14 mouse cellular contexts compared by ENCODE assay signal in the genomic region with DNA sequence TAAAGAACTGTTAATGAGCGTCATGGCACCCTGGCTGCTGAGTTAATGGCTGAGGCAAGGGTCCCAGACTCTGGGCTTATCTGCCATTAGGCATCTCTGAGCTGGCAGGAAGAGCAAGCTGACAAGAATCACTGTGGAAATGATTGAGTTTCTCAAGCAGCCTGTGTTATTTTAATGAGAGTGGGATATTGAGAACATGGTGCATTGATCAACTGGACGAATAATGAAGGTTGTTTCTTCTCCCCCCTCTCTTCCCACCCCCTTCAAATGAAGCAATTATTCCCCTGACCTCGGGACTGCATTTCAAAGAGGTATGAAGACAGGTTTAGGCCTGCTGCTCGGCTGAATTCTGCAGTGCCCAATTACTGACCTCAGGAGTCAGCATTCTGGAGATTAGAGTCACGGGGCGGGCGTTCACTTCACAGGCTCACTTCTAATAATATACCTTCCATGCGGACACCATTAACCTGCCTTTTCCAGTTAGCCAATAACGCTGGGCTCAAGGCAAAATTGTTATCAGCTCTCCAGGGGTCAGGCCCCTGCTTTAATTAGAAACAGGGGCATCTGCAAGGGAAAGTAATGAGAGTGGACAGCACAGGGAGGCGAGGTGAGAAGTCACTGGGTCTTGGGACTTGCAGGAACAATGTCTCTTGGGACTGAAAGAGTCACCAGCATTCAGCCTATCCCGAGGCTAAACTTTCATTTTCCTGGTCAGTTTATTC.
DNase-seq lines count a peak whose midpoint lies in the region; ATAC-seq lines count a peak whose summit lies in the region.
"Had no signal": no experiment of that assay in that cellular context is flagged by ENCODE, and none has a peak within 500 bp of the region (broad histone marks: within the 10 kb centered on the region; RNA-seq: fewer than 3 reads in every experiment).

No protein-coding gene starts in this region.

- H3K4me3 ChIP-seq in heart, embryonic 10.5 days, result peak overlapping the region; percentile 18; the same call in 1 of the 2 replicates
- H3K4me3 ChIP-seq in heart, embryonic 13.5 days, result no peak overlapping the region
- H3K4me3 ChIP-seq in midbrain, embryonic 11.5 days (ENCODE audit: low read depth, low read length), result no peak overlapping the region

- H3K4me1 ChIP-seq in heart, embryonic 10.5 days, result peaks cover 45% of the 10 kb centered on the region
- peaks cover 21% of the 10 kb centered on the region for H3K4me1 ChIP-seq in heart, embryonic 13.5 days
- H3K4me1 ChIP-seq in midbrain, embryonic 11.5 days (ENCODE audit: control insufficient read depth, insufficient read depth, low read length), result no peaks in the 10 kb centered on the region

- no peak for DNase-seq in heart, embryonic 10.5 days (ENCODE audit: low spot score)
- no peak for DNase-seq in heart, postnatal 25 days (ENCODE audit: low spot score)
- DNase-seq in embryo, embryonic 10.5 days (ENCODE audit: low spot score), result peak; percentile 72
- DNase-seq in midbrain, embryonic 11.5 days (ENCODE audit: low spot score, missing footprints), result peak; percentile 84
- no peak for DNase-seq in gastrocnemius, adult 8-10 months (ENCODE audit: low spot score in 2 of 2)
- DNase-seq in layer of hippocampus, adult 8-10 months (ENCODE audit: low spot score in 2 of 2), result no peak
- no peak for DNase-seq in adrenal gland, adult (ENCODE audit: inconsistent age in 2 of 2, low spot score in 1 of 2)
- DNase-seq: cerebellum, adult 11 months; gastrocnemius, postnatal 25 days; layer of hippocampus, adult 9-11 months; thymus, adult 18-20 months had no signal

- H3K27me3 ChIP-seq in heart, embryonic 10.5 days (ENCODE audit: insufficient read depth, poor library complexity, severe bottlenecking), result no peaks in the 10 kb centered on the region
- no peaks in the 10 kb centered on the region for H3K27me3 ChIP-seq in heart, embryonic 13.5 days (replicated peaks)
- H3K27me3 ChIP-seq in midbrain, embryonic 11.5 days (ENCODE audit: control insufficient read depth, insufficient read depth, low read length), result no peaks in the 10 kb centered on the region

- H3K36me3 ChIP-seq in heart, embryonic 10.5 days, result no peaks in the 10 kb centered on the region
- H3K36me3 ChIP-seq in heart, embryonic 13.5 days, result no peaks in the 10 kb centered on the region
- H3K36me3 ChIP-seq in midbrain, embryonic 11.5 days (ENCODE audit: control insufficient read depth, insufficient read depth, low read length), result no peaks in the 10 kb centered on the region

- H3K9ac ChIP-seq in heart, embryonic 13.5 days, result no peak overlapping the region
- no peak overlapping the region for H3K9ac ChIP-seq in midbrain, embryonic 11.5 days (ENCODE audit: low read length)

- ATAC-seq in heart, embryonic 13.5 days (ENCODE audit: extremely low read depth, insufficient number of reproducible peaks, low FRiP score, low TSS enrichment), result no peak; the same call in 1 of the 2 replicates
- ATAC-seq in midbrain, embryonic 11.5 days (ENCODE audit: low FRiP score), result peak; percentile 40; the same call in 1 of the 2 replicates
- ATAC-seq: intestine, postnatal 0 days; lung, postnatal 0 days had no signal

- peak overlapping the region; percentile 62 for H3K27ac ChIP-seq in heart, embryonic 10.5 days
- peak overlapping the region; percentile 28; the same call in 1 of the 2 replicates for H3K27ac ChIP-seq in heart, embryonic 13.5 days (replicated peaks)
- H3K27ac ChIP-seq in midbrain, embryonic 11.5 days (ENCODE audit: low read depth, low read length), result no peak overlapping the region

- 26% methylated on average over 11 of the region's 11 CpGs for WGBS in heart, embryonic 10.5 days
- WGBS in heart, embryonic 13.5 days, result 34% methylated on average over 11 of the region's 11 CpGs
- 59% methylated on average over 11 of the region's 11 CpGs for WGBS in midbrain, embryonic 11.5 days

- intact Hi-C loops in heart, postnatal 25 days (cut with DNase I), result no loop called here

- no peaks in the 10 kb centered on the region for H3K9me3 ChIP-seq in heart, embryonic 10.5 days
- no peaks in the 10 kb centered on the region for H3K9me3 ChIP-seq in heart, embryonic 13.5 days
- H3K9me3 ChIP-seq in midbrain, embryonic 11.5 days (ENCODE audit: control insufficient read depth, low read length), result no peaks in the 10 kb centered on the region

- peak overlapping the region; percentile 25 for H3K4me2 ChIP-seq in heart, embryonic 13.5 days
- H3K4me2 ChIP-seq in midbrain, embryonic 11.5 days, result no peak overlapping the region

Comparison
In these comparisons a context has a peak if more than half of its experiments do, and no peak if none do; other contexts are left out.
1. DNase-seq: peak in embryo, embryonic 10.5 days (single experiment) and midbrain, embryonic 11.5 days (single experiment); none in heart, embryonic 10.5 days (single experiment), heart, postnatal 25 days (single experiment), gastrocnemius, adult 8-10 months (0 of 2), layer of hippocampus, adult 8-10 months (0 of 2) and adrenal gland, adult (0 of 2).